Mouse (Mus musculus) fibroblast of lung, adult 2 months (primary cell): ENCODE measurements around the gene Pomt2.

Experiments used
- DNase-seq: peaks from one replicate; pipeline ENCODE4 v3.0.0-alpha.2; 2011; ENCODE audit warnings: low read depth

Gene Pomt2

DNA sequence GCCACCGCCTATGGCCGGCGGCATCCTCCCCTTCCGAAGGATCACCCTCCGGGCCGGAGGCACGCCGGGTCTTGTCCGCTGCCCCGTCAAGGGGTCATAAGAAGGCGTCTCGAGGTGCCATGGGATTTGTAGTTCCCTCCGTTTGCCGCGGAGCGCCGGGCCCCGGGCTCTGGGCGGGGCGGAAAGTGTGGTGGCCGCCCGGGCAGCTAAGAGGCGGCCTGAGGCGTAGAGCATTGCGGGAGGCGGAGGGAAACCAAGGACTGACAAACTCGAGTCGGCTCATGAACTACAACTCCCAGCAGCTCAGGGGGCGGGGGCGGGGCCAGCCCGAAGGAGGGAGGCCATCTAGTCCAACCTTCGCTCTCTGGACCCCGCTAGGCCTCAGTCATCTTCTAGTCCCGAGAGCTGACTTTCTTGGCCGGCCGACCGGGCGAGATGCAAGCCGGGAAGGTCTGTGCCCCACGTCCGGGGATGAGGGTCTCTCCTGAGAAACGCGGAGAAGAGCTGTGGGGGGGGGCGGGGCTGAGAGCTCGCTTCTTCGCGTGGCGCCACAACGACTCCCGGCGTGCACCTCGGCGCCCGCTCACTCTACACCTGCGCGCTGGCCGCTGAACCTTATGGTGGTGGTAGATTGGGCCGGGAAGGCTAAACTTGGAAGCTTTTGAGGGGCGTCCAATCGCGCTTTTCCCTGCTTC, at the start of gene Pomt2:
Pomt2 (minus strand) TSS at position 574 of the 695 bp plus-strand sequence.
- peak; percentile 94 for DNase-seq

GRCm38 (mm10) chr12:87196310-87196709, 48.5 kb upstream of the Pomt2 start:
- no peak for DNase-seq

- DNase-seq = no peak
Measured at GRCm38 (mm10) chr12:87195069-87195468, 47.3 kb upstream of the Pomt2 start.

- no peak for DNase-seq
Measured at GRCm38 (mm10) chr12:87193008-87193407, 45.2 kb upstream of the Pomt2 start.

DNA sequence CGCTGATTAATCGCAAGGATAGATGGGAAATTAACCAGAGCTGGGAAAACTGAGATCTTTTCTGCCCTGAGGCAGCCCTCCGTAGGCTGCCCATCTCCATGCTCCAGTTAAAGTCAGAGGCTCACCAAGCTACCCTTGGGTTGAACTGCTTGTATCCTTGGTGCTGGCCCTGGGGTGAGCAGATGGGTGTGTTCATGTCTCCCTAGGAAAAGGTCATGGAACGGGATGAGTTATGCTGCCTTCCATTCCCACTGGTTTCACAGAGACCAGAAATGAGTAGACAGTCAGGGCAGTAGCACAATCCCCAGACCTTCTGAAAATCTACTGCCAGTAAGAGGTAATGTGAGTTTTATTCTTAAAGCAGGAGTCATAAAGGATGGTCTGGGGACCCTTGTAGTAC, 29.9 kb upstream of the Pomt2 start:
- no peak for DNase-seq

GRCm38 (mm10) chr12:87175194-87175946, 27.6 kb upstream of the Pomt2 start:
- no peak for DNase-seq

DNA sequence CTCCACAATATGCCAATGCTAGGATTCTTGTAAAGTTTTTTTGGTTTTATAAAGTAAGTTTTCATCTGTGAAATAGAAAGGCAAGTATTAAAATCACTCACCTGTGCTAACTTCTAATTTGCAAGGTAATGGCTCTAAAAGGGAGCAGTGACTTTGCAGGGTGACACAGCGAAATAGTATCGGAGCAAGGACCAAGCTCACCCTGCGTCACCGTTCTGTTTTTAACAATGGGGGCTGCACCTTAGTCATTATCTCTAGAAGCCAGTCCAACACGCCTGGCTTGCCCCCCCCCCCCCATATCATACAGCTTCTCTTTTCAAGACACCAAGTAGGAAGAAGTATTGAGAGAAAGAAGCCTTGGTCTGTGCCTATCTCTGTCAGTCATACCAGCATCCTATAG, 13.0 kb upstream of the Pomt2 start:
- DNase-seq = no peak

DNA sequence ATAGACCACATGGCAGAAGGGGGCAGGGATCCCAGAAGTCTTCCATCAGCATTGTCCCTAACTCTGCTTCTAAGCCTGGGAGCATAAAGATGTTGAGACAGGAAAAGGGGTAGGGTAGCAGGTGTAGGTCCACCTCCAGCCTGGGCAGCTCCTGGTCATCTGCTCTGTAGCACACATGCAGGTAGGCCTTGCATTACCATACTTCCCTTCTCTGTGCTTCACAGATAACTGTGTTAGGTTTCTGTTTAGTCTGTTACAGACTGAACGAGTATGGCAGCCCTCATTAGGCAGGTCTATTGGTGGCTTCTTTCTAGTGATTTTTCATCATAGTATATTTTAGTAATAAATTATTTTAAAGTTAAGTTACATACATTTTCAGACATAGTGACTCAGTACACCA, 12.5 kb upstream of the Pomt2 start:
- DNase-seq = no peak

DNA sequence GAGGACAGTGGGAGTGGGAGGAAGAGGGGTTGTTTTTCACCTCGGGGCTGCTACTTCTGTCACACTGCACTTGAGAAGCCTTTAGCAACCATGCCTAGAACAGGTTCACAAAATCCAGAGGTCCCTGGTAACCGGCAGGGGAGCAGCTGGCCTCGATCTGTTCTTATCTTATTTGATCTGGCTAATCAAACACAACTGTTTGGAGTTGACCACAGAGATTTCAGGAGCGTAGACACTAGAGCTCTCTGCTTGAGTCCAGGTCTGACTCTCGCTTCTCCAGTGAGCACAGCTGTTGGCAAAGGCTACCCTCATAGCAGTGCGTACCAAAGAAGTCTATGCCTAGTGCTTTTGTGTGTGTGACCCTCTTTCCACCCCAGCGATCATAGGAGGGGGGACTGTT, 10.3 kb upstream of the Pomt2 start:
- no peak for DNase-seq

DNA sequence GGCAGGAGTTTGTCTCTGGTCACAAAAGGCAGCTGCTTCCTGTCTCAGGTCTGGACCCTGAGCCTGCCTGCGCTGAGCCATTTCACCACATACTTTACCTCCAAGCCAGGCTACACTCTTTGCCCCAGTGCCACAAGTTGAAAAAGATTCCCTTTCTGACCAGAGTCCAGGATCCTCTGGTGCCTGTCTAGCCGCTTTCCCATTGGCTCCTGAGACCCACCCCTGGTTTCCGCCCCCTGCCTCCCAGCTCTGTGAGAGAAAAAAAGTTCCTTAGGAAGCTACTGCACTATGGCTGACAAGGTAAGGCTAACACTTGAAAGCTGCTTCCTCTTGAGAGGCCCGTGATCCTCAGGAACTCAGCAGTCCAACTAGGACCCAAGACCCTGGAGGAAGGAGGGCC, 9.6 kb upstream of the Pomt2 start:
- DNase-seq = no peak

DNA sequence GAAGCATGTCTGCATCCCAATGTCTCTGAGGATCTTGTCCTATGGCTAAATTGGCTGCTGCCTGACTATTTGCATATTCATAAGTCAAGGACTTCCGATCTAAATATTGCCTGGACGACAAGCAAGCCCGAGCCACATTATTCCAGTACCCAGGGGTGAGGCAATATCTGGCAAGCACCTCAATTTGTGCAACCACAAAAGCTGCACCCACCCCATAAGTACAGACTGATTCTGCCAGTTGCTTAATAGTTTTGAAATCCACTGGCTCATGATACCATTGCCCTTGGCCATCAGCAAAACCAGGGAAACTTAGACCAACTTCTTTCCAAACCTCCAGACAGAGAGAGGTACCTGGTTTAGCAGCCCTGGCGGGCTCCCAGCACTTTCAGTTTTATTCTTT, 6.7 kb upstream of the Pomt2 start:
- DNase-seq = peak; percentile 59

- no peak for DNase-seq
Measured at GRCm38 (mm10) chr12:87149471-87149870, 1.7 kb upstream of the Pomt2 start.

- DNase-seq = no peak
Measured at GRCm38 (mm10) chr12:87148136-87148535, 368 bp upstream of the Pomt2 start.

- DNase-seq = peak; percentile 77
Measured at GRCm38 (mm10) chr12:87146966-87147365, 802 bp downstream of the Pomt2 start, which contains the start of gene Gstz1. Gene Gstz1 (plus strand): TSS chr12:87147165.

DNA sequence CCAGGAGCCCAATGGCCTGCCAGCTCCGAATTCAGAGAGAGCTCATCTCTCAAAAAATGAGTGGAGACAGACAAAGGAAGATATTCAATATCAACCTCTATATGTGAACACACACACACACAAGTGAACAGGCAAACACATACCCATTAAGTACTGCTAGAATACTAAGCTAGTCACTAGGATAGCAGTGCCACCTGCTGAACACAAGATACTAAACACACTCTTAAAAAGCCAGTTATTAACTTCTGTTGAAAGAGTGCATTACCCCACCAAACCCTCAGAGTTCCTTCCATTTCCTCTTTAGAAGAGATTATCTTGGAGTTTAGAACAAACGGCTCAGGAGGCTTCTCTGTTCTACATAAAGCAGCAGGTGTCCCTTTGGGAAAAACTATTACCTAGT, 5.6 kb downstream of the Pomt2 start:
- no peak for DNase-seq

- DNase-seq = no peak
Measured at GRCm38 (mm10) chr12:87138768-87139167, 9.0 kb downstream of the Pomt2 start.

- no peak for DNase-seq
Measured at GRCm38 (mm10) chr12:87138342-87138701, 9.4 kb downstream of the Pomt2 start.

DNA sequence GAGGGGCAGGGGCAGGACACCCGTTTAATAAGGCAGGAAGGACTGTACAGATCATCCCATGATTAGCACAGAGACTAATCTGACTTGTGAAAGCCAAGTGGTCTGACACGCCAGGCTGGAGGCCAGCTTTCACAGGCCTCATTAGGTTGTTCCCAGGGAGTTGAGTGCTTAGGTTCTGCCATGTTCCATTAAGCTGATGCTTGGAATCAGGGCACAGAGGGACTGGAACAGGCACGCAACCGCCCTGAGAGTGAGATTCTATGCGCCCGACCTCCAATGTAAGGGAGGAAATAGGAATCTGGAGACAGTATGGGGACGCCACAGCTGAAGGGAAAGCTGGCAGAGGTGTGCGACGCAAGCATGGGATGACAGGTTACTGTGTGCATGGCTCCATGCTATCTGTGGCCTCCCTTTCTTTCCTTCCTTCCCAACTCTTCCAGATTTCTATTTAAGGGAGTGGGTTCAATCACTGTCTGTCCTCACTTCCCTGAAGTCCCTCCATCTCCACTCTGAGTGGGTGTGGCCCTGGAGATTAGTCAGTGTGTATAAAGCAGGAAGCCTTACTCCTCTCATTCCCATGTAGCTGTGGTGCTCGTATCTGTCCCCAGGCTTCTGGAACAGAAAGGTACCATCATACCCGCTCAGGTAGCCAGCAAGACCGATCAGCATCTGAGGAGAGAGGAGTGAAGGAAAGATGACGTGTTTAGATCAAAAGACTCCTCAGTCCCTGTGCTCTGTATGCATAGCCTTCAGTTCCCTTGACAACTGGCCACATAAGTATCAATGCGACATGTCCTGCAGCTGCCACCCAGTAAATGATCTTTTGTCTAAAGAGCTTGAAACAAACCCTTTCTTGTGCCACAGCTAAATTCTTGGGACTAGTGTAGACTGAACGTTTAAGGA, 10.1 kb downstream of the Pomt2 start:
- no peak for DNase-seq

DNA sequence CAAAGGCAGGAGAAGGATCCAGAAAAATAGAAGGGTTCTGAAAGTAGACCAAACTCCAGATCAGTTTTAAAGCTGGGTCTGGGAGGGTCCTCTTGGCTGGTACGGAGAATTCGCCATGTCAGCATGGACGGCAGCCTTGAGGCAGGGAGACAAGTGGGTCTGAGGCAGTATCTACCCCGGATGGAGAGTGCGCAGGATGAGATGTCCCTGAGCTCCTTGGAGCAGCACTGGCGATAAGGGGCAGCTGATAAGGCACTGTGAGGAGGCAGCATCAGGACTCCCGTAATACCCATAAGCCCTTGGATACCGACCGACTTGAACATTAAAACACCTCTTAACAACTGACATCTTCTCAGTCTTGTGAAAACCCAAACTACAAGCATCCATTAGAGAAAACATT, 15.0 kb downstream of the Pomt2 start:
- no peak for DNase-seq

GRCm38 (mm10) chr12:87132210-87132609, 15.6 kb downstream of the Pomt2 start:
- no peak for DNase-seq

GRCm38 (mm10) chr12:87131619-87132018, 16.1 kb downstream of the Pomt2 start:
- peak; percentile 10 for DNase-seq

DNA sequence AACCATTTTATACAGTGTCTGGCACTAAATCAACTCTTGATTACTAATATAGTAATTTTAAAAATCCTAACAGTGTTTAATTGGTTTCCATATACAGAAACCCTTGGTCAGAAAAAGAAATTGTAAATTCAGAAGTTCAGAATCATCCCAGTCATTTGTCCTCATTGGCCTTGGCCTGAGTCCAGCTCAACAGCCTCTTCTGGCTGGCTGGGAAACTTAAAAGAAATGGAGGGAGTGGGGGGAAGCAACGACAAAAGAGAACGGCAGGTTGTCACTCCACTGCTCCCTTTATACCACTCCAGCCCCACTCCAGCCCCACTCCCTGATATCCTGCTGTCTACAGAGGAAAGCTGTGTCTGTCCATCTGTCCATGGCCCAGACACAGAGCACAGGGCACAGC, 16.6 kb downstream of the Pomt2 start:
- no peak for DNase-seq

DNA sequence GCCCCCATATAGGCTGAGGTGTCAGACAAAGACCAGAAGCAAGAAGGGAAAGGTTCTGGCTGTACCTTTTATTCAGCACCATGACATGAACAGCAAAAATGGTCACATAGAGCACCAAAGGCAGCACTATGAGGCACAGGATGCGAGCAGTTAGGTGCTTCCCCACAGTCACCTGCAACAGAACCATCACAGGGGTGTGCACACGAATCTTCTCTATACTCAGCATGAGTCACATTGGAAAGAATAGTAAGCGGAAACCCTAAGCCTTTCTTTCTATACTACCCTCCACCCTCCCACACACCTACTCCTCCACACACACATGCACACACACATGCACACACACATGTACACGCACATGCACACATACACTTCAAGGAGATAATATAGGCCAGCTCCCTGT, 17.5 kb downstream of the Pomt2 start:
- no peak for DNase-seq
